Mouse (Mus musculus): ENCODE measurements around the gene Tcea3.

Gene Tcea3

GRCm38 (mm10) chr4:136247729-136248463, at the start of gene Tcea3:
TSS of gene Tcea3 (plus strand) at chr4:136247729.
- DNase-seq, result no peak

GRCm38 (mm10) chr4:136198846-136199245, 48.7 kb upstream of the Tcea3 start:
- no peak for DNase-seq

- peak; percentile 43 to 55 for DNase-seq
Measured at GRCm38 (mm10) chr4:136199562-136200292, 47.8 kb upstream of the Tcea3 start.

- peak in 1 of 2 experiments; percentile 17 for DNase-seq
Measured at GRCm38 (mm10) chr4:136202509-136202908, 45.0 kb upstream of the Tcea3 start.

GRCm38 (mm10) chr4:136204775-136205174, 42.8 kb upstream of the Tcea3 start:
- DNase-seq, result no peak

- DNase-seq, result peak; percentile 67 to 68
Measured at GRCm38 (mm10) chr4:136206033-136206893, 41.3 kb upstream of the Tcea3 start, which contains the start of gene Asap3. TSS of gene Asap3 (plus strand) at chr4:136206365.

- DNase-seq, result no peak
Measured at GRCm38 (mm10) chr4:136206943-136207342, 40.6 kb upstream of the Tcea3 start.

- no peak for DNase-seq
Measured at GRCm38 (mm10) chr4:136210931-136211330, 36.6 kb upstream of the Tcea3 start.

- DNase-seq, result no peak
Measured at GRCm38 (mm10) chr4:136213629-136214028, 33.9 kb upstream of the Tcea3 start.

- DNase-seq, result no peak
Measured at GRCm38 (mm10) chr4:136214828-136215227, 32.7 kb upstream of the Tcea3 start.

GRCm38 (mm10) chr4:136215576-136215975, 32.0 kb upstream of the Tcea3 start:
- no peak for DNase-seq

- no peak for DNase-seq
Measured at GRCm38 (mm10) chr4:136217063-136217462, 30.5 kb upstream of the Tcea3 start.

- peak in 1 of 2 experiments; percentile 22 for DNase-seq
Measured at GRCm38 (mm10) chr4:136218595-136219214, 28.8 kb upstream of the Tcea3 start.

GRCm38 (mm10) chr4:136220133-136220775, 27.3 kb upstream of the Tcea3 start:
- no peak for DNase-seq

GRCm38 (mm10) chr4:136223549-136224239, 23.8 kb upstream of the Tcea3 start:
- DNase-seq, result no peak

- no peak for DNase-seq
Measured at GRCm38 (mm10) chr4:136224240-136224559, 23.3 kb upstream of the Tcea3 start.

- no peak for DNase-seq
Measured at GRCm38 (mm10) chr4:136224677-136225460, 22.7 kb upstream of the Tcea3 start.

GRCm38 (mm10) chr4:136227408-136227807, 20.1 kb upstream of the Tcea3 start:
- no peak for DNase-seq

- no peak for DNase-seq
Measured at GRCm38 (mm10) chr4:136228640-136229039, 18.9 kb upstream of the Tcea3 start.

GRCm38 (mm10) chr4:136238669-136239068, 8.9 kb upstream of the Tcea3 start:
- DNase-seq, result no peak

GRCm38 (mm10) chr4:136239111-136239510, 8.4 kb upstream of the Tcea3 start:
- no peak for DNase-seq
